Mouse (Mus musculus) G1E (cell line): ENCODE data around the gene Swsap1.

ENCODE experiments used
- CTCF ChIP-seq: IDR thresholded peaks from 2 replicates; pipeline ENCODE4 v1.5.1; 2012; ENCODE audit warnings: low read depth, low read length, inconsistent platforms, mixed read lengths
- GATA1 ChIP-seq: IDR thresholded peaks from 2 replicates; pipeline ENCODE4 v1.6.1; 2012; ENCODE audit warnings: borderline replicate concordance, low read length, inconsistent platforms, mixed read lengths
- POLR2AphosphoS5 ChIP-seq: IDR thresholded peaks from 2 replicates; pipeline ENCODE4 v1.6.1; 2012; ENCODE audit warnings: low read depth, low read length, inconsistent platforms; ENCODE audit not compliant: insufficient replicate concordance
- TAL1 ChIP-seq: conservative IDR thresholded peaks from 2 replicates; pipeline ENCODE4 v1.6.1; 2012; ENCODE audit warnings: low read depth, low read length, inconsistent platforms, mixed read lengths

DNA sequence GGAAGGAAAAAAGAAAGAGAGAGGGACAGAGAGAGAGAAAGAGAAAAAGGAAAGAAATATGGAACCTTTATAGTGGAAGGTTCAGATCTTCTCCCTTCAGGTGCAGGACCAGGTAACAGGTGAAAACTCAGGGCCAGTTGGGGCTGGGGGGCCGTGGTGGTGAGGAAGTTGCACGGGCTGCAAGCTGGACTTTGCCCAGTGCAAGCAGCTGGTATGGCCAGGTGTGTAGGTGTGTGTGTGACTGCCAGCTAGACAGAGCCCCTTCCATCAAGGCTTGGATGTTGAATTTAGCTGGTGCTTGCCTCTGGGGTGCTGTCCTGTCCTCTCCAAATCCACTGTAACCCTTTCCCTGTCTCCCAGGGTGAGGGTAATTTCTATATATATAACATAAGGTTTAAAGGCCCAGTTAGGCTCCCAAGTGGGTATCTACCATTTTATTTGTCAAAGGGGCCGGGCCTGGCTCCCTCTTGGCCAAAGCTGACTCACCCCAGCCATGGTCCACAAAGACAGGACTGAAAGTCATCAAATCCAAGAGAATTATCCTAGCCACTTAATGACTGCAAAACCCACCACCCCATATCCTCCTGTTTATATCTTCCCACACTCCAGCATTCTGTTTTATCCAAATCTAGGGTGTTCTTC is 38.6 kb upstream of the Swsap1 start:
- TF ChIP-seq TAL1 (no peak), CTCF (no peak), POLR2AphosphoS5 (no peak), GATA1 (no peak)
